Mouse (Mus musculus) skeletal muscle tissue, postnatal 0 days (tissue): ENCODE data around the gene Zfp182. TPM values are rescaled to one million over a fixed set of nuclear protein-coding genes. Genes with fewer than 3 reads are reported as not detected.

Experiments used
- polyA plus RNA-seq: library from polyadenylated mRNA; unstranded; fragments of >200 nt; fragmentation: Nextera tagmentation; extraction: Ambion mirVana; gene quantifications from 2 replicates; pipeline ENCODE4 v1.2.1, GENCODE M21; 2015

Zfp182 gene
- polyA plus RNA-seq = 2.2 and 2.6 TPM in 2 replicates

GRCm38 (mm10) chrX:21061866-21062543 is at the start of gene Zfp182:
Zfp182 (minus strand) TSS chrX:21062316.

GRCm38 (mm10) chrX:21088983-21089866 is 27.1 kb upstream of the Zfp182 start, which contains the start of gene Zfp300:
Zfp300 (minus strand) TSS chrX:21089527.

GRCm38 (mm10) chrX:21068106-21068505 is 6.0 kb upstream of the Zfp182 start, which contains the start of gene Spaca5:
Spaca5 (plus strand) TSS chrX:21068406.

Other genes starting within 250 kb of the Zfp182 start
- 7.2 and 14.8 TPM in 2 replicates for gene Timp1, start 192.2 kb downstream of the Zfp182 start, polyA plus RNA-seq
- 0.06 and 0.12 TPM in 2 replicates for gene Syn1, start 141.3 kb downstream of the Zfp182 start, polyA plus RNA-seq
- 10.2 and 13.6 TPM in 2 replicates for gene Cfp, start 130.8 kb downstream of the Zfp182 start, polyA plus RNA-seq
- gene Elk1, start 111.7 kb downstream of the Zfp182 start, polyA plus RNA-seq = 6.7 and 7.0 TPM in 2 replicates
- gene Uxt, start 100.3 kb downstream of the Zfp182 start, polyA plus RNA-seq = 47.1 and 51.6 TPM in 2 replicates
- gene Spaca5, start 6.1 kb upstream of the Zfp182 start, polyA plus RNA-seq = not detected in 2 replicates
- gene Zfp300, start 27.2 kb upstream of the Zfp182 start, polyA plus RNA-seq = 0.50 and 0.53 TPM in 2 replicates
- not detected in 2 replicates for gene Ssxa1, start 53.5 kb upstream of the Zfp182 start, polyA plus RNA-seq
- gene Gm21876, start 113.3 kb upstream of the Zfp182 start, polyA plus RNA-seq = not detected in 2 replicates